Mouse (Mus musculus) Patski (cell line): ENCODE results near the gene Plekha7. TPM values are rescaled to one million over a fixed set of nuclear protein-coding genes. Genes with fewer than 3 reads are reported as not detected.

ENCODE experiments used
- ATAC-seq: fragments of 100-300 bp; one replicate; pipeline ENCODE4 v1.8.0; 2021
- CTCF ChIA-PET: fragments of 350-600 bp; sonication (Branson Sonifier 250); formaldehyde crosslinking; loops from one replicate; lab custom pipeline; 2022; ENCODE audit warnings: inconsistent platforms; lab: Charles Lee
- POLR2A ChIA-PET: fragments of 350-600 bp; sonication (Branson Sonifier 250); formaldehyde crosslinking; loops from one replicate; lab custom pipeline; 2022; ENCODE audit warnings: antibody characterized with exemption, inconsistent platforms; lab: Charles Lee
- DNase-seq: peaks from one replicate; pipeline ENCODE4 v3.0.0-alpha.2; 2011; ENCODE audit warnings: low read depth, low spot score
- H3K27me3 ChIP-seq: fragments of 371-371 bp; one replicate; pipeline ENCODE4 v1.5.1; 2021
- CTCF ChIP-seq: fragments of 100-300 bp; IDR thresholded peaks from one replicate; pipeline ENCODE4 v1.5.1; 2021
- in situ Hi-C: fragments of 300-500 bp; cut with MboI; formaldehyde crosslinking; loops from 3 replicates; pipeline ENCODE4 v1.11.1; 2018; ENCODE audit warnings: low pct_unique_long_range_greater_than_20kb, mixed read lengths
- polyA plus RNA-seq: library from polyadenylated mRNA; unstranded; gene quantifications from one replicate; pipeline ENCODE4 v1.2.3, GENCODE M21; 2021

Gene Plekha7
- polyA plus RNA-seq, 1 experiment from 2014 or later: 31.0 TPM

DNA sequence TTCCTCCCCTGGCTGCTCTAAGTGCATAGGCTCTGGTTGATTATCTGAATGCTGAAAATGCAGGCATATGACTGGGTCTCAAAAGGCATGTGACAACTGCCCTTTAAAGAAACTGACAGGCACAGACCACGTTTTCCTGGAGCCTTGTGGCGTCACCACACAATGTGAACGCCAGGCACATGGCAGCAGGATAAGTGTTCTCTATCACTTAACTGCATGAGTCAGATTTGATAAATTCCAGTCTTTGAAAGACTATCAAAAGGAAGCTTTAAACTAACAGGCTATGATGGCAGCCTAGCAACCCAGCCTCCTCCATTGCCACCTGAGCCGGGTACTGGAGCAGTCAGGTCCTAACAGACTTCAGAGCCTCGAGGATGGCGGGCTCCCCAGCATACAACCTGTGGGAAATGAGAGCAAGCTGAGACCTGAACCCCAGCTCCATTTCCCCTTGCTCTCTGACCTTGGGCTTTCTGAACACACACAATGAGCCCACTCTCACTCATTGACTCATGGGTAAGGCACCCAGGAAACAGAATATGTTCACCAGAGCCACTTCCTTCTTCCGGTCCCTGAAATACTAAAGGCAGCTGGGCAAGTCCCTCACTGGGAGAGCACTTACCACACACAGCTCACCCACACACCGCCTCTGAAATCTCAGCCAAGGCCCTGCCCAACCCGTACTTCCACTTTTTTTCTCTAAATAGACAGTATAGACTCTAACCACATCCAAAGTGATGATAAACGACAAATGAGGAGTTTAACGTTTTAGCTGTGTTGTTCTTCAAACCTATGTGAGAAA lies 77.2 kb downstream of the Plekha7 start:
- DNase-seq: no peak
- ChIA-PET POLR2A (no interaction called here), CTCF (interaction anchor here (1.0 kb wide), 1 partner anchor 13 kb away, joined by 3 read pairs; no protein-coding TSS in a partner anchor)
- ATAC-seq: peak; percentile 8
- TF ChIP-seq CTCF: no peak
- no peaks in the 10 kb centered on the region for H3K27me3 ChIP-seq
- in situ Hi-C loops: no loop called here

DNA sequence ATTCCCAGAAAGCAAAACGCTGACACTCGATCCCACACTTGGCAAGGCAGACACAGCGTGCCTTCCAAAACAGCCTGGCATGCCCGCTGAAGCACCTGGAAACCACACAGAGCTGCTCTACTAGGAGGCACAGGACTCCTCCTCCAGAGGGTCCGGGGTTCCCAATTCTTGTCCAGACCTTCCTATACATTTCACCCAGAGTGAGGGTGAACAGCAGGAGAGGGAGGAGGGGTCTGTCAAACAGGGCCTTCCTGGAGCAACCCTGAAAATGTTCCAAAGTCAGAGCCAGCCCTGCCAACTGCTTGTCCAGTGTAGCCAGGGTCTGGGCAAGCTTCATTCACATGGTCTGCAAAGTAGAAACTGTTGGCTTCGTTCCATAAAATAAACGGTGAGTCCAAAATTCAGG lies 81.3 kb downstream of the Plekha7 start:
- ATAC-seq (no peak), DNase-seq (no peak)
- ChIA-PET POLR2A (no interaction called here), CTCF (no interaction called here)
- no peak for TF ChIP-seq CTCF
- no peaks in the 10 kb centered on the region for H3K27me3 ChIP-seq
- in situ Hi-C loops: no loop called here

DNA sequence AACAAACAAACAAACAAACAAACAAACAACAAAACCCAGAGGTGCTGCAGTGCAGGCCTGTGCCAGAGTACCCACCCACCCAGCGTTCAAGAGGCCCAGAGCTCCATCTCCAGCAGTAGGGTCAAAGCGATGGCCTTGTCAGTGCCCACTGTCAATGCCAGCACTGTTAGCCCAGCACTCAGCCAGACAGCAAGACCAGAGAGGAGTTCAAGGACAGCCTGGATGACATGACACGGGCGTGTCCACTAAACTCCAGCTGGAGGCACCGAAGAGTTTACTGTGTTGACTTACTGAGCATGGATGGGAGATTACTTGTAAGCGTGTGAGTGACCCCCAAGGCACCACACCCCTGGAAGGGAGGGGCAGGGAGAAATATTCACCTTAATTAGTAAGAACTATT lies 81.9 kb downstream of the Plekha7 start:
- no peak for DNase-seq
- ChIA-PET POLR2A (no interaction called here), CTCF (interaction anchor here (1.4 kb wide), 1 partner anchor 18 kb away, joined by 3 read pairs; no protein-coding TSS in a partner anchor)

DNA sequence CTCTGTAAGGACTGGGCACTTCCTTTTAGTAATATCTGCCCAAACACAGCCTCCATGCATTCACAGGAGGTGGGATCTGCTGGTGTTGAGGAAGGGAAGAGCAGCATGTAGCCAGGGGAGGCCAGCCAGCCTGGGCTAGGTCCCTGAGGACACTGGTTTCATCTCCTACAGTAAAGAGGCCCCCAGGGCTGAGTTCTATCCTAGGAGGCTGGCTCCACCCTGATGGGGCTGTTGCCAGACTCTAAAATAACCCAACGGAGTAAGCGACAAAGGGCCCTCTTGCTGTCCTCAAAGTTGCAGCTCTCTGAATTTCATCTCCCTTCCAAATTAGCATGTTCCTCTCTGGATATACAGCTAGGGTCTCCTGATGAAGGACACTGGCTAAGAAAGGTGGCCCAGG lies 83.6 kb downstream of the Plekha7 start:
- H3K27me3 ChIP-seq: no peaks in the 10 kb centered on the region
- no peak for DNase-seq
- ChIA-PET CTCF (no interaction called here), POLR2A (interaction anchor here (1.2 kb wide), 1 partner anchor 10 kb away, joined by 3 read pairs; no protein-coding TSS in a partner anchor)
- no peak for ATAC-seq
- no peak for TF ChIP-seq CTCF
- in situ Hi-C loops: no loop called here

More for the DNA sequence above, 81.9 kb downstream of the Plekha7 start:
- no peak for ATAC-seq
- no peak for TF ChIP-seq CTCF
- H3K27me3 ChIP-seq: no peaks in the 10 kb centered on the region
- in situ Hi-C loops: no loop called here

DNA sequence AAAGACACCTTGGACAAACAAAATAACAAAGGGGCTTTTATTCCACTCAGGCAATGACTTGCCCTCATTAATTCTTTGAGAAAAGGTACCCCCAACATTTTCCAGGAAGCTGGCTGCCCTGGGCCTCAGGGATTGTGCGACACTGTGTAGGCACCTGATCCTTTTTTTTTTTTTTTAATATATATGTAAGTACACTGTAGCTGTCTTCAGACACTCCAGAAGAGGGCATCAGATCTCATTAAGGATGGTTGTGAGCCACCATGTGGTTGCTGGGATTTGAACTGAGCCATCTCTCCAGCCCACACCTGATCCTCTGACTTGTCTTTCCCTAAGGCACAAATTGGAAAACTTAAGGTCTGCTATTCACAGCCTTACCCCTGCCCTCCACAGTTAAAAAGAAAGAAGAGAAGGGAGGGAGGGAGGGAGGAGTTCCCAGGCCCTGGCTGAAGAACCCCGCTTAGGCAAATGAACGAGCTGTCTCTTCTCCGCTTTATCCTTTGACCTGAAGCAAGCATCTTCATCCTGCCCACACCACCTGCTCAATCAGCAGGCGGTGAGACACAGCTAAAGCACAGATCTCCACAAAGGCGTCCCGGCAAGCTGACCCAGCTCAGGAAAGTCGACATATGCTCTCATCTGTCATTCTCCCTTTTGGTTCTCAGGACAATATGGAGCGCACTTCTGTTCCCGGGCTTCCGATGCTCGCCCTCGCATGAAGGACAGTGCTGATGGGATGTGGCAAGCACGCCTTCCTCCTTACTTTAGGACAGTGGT lies 85.0 kb downstream of the Plekha7 start:
- CTCF ChIA-PET: no interaction called here
- no peak for ATAC-seq
- no peaks in the 10 kb centered on the region for H3K27me3 ChIP-seq

DNA sequence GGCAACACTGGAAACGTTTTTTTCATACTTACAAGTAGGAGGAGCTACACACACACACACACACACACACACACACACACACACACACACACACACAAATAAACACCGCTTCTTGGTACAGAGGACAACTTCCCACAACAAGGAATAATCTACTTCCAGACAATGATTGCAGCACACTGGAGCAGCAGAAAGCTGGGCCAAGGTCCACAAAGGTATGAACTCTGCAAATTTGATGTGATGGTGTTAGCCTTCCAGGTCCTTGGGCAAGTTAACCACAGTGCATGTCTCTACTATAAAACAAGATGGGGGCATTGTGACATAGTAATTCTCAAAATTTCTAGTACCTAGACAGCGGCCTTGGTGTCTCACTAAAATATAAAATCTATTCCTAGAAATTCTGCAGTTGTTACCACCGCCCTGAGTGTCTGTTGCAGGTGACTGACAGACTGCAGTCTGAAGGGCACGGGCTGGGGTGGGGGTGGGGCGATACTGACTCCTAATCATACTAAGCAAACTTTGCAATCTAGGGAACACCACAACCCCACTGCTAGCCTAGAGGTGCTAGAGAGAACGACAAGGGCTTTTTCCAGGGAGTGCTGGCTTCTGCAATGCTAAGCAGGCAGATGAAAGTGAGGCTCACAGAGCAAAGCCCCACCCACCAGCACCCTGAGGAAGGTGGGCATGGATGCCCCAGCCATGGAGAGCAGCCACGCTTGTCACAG lies 85.7 kb downstream of the Plekha7 start:
- ChIA-PET POLR2A (interaction anchor here (0.6 kb wide), 2 partner anchors 18 to 1321 kb away, joined by 3 read pairs; no protein-coding TSS in a partner anchor), CTCF (interaction anchor here (1.0 to 2.0 kb wide), 2 partner anchors 17 to 21 kb away, joined by 4 read pairs; no protein-coding TSS in a partner anchor)
- in situ Hi-C loops: no loop called here
- no peak for DNase-seq
- H3K27me3 ChIP-seq: no peaks in the 10 kb centered on the region
- ATAC-seq: no peak
- no peak for TF ChIP-seq CTCF

More for the DNA sequence above, 85.0 kb downstream of the Plekha7 start:
- TF ChIP-seq CTCF: no peak
- no peak for DNase-seq
- POLR2A ChIA-PET: no interaction called here
- in situ Hi-C loops: no loop called here

DNA sequence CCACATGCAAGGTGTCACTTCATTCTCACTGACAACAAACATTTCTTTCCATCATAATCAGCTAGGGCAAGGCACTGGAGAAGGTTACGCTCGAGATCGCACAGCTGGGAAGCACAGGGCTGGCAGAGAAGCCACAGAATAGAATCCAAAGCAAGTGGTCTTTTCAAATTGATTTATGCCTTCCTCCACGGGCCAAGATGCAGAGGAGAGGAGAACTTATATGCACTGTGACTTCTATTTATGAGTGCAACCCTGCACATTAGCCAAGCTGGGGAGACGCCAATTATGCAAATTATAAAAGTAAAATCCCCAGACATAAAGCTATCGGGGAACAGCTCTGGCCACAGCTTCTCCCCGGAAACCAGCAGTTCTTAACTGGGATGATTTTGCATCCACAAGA lies 86.3 kb downstream of the Plekha7 start:
- ATAC-seq: no peak
- TF ChIP-seq CTCF: no peak
- no peak for DNase-seq
- POLR2A ChIA-PET: interaction anchor here (0.6 kb wide), 1 partner anchor 19 kb away, joined by 3 read pairs; no protein-coding TSS in a partner anchor
- CTCF ChIA-PET: interaction anchor here (1.0 to 2.0 kb wide), 2 partner anchors 17 to 21 kb away, joined by 4 read pairs; no protein-coding TSS in a partner anchor
- no peaks in the 10 kb centered on the region for H3K27me3 ChIP-seq
- in situ Hi-C loops: no loop called here

DNA sequence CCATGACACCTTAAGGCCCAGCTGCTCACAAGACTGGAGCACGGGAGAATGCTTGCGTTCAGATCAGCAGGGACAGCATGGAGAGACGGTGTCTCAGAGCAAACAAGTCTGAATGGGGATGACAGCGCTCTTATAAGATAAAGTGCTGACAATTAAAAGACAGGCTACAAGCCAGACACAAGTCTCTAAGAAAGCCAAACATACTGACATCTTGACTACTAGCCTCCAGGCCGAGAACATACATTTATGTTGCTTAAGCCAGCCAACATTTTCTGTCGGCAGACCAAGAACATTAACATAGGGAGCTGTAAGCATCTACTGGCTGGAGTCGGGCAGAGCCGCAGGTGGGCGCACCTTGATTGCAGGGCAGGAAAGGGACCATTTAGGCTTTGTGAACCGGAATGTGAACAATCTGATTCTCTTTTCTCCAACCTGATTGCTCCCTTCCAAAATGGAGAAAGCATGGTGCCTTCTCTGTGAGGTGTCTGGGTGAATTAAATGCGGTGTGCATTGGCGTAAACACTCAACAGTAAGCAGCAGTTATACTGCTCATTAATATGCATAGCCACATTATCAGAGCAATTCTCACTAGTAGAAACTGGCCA lies 88.0 kb downstream of the Plekha7 start:
- POLR2A ChIA-PET: no interaction called here
- CTCF ChIA-PET: interaction anchor here (1.5 to 2.0 kb wide), 2 partner anchors 15 to 23 kb away, joined by 3 to 4 read pairs; no protein-coding TSS in a partner anchor
- TF ChIP-seq CTCF: no peak
- no peak for DNase-seq
- no peaks in the 10 kb centered on the region for H3K27me3 ChIP-seq
- ATAC-seq: no peak
- in situ Hi-C loops: no loop called here

DNA sequence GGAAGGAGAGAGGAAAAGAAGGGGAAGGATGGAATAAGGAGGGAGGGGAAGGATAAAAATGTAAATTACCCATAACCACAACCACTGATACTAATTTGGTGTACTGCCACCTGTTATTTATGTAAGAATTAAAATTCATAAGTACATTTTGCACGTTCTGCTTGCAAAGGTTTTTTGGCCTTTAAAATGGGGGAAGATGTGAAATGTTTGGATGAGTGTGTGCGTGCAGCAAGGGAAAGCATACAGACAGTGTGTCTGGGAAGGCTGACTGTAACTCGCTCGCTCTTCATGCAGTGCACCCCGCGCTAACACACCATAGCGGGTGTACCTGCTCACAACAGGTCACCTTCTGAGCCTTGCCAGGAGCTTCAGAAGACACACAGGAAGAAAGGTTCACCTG lies 90.4 kb downstream of the Plekha7 start:
- in situ Hi-C loops: no loop called here
- no peaks in the 10 kb centered on the region for H3K27me3 ChIP-seq
- no peak for TF ChIP-seq CTCF
- ATAC-seq (no peak), DNase-seq (no peak)
- ChIA-PET CTCF (no interaction called here), POLR2A (no interaction called here)

DNA sequence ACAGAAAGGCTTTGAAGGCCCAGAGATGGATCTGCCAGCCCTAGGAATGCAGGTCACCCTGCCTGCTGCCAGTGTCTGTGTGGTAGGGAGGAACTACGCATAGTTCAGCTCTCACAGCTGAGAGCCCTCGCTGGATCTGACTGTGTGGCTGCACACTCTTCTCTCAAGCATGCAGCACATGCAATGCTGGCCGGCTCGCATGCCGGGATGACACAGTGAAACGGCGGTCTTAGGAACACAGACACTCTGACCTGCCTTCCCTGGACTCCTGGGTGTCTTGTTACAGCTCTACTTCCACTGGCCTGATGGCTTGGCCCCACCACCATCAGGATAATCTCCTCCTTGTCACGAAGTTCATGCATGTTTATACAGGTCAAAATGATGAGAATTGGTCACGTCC lies 96.3 kb downstream of the Plekha7 start:
- no peaks in the 10 kb centered on the region for H3K27me3 ChIP-seq
- in situ Hi-C loops: no loop called here
- ChIA-PET CTCF (no interaction called here), POLR2A (no interaction called here)
- peak; percentile 33 for ATAC-seq
- DNase-seq: no peak
- no peak for TF ChIP-seq CTCF
